Mouse (Mus musculus) forebrain, embryonic 11.5 days (tissue): ENCODE measurements at regions not wholly inside any gene's neighbourhood (a gene's known extent, or its start where the extent isn't known, plus 50 kb on each side); places are given as distances from the start of the nearest gene placed in this dataset.

Experiments used
- ATAC-seq: fragments of 200-750 bp; cut with Nextera tagmentation; replicated peaks from 2 replicates; pipeline ENCODE4 v1.8.0; 2017; ENCODE audit warnings: moderate TSS enrichment; ENCODE audit not compliant: low FRiP score
- DNase-seq: peaks from one replicate; pipeline ENCODE4 v3.0.0-alpha.2; 2017; ENCODE audit warnings: low spot score
- H3K27ac ChIP-seq: fragments of 300-500 bp; sonication (generic); 2 replicates; pipeline ENCODE4 v1.5.1; 2014; ENCODE audit warnings: low read depth, low read length
- H3K27me3 ChIP-seq: fragments of 300-500 bp; sonication (generic); 2 replicates; pipeline ENCODE4 v1.6.1; 2014; ENCODE audit warnings: mild to moderate bottlenecking, low read length, mixed read lengths; ENCODE audit not compliant: control insufficient read depth, insufficient read depth
- H3K36me3 ChIP-seq: fragments of 300-500 bp; sonication (generic); 2 replicates; pipeline ENCODE4 v1.6.1; 2014; ENCODE audit warnings: mild to moderate bottlenecking, low read length, moderate library complexity, mixed read lengths; ENCODE audit not compliant: control insufficient read depth, insufficient read depth
- H3K4me1 ChIP-seq: fragments of 300-500 bp; sonication (generic); replicated peaks from 2 replicates; pipeline ENCODE4 v1.6.1; 2014; ENCODE audit warnings: low read length, mixed read lengths; ENCODE audit not compliant: control insufficient read depth, insufficient read depth
- H3K4me2 ChIP-seq: fragments of 300-500 bp; sonication (generic); 2 replicates; pipeline ENCODE4 v1.6.1; 2014; ENCODE audit warnings: low read depth, mild to moderate bottlenecking, low read length, moderate library complexity, mixed read lengths; ENCODE audit not compliant: severe bottlenecking
- H3K4me3 ChIP-seq: fragments of 300-500 bp; sonication (generic); 2 replicates; pipeline ENCODE4 v1.5.1; 2014; ENCODE audit warnings: low read depth, low read length
- H3K9ac ChIP-seq: fragments of 300-500 bp; sonication (generic); 2 replicates; pipeline ENCODE4 v1.6.1; 2014; ENCODE audit warnings: low read length
- H3K9me3 ChIP-seq: fragments of 300-500 bp; sonication (generic); 2 replicates; pipeline ENCODE4 v1.6.1; 2016; ENCODE audit warnings: low read length, mixed read lengths; ENCODE audit not compliant: control insufficient read depth
- WGBS: fragments of 180-500 bp; shearing (Covaris S2); extraction: QIAGEN DNeasy Blood & Tissue Kit; methylation state at CpG from one replicate; pipeline ENCODE4 v1.1.7; 2014; 5-methylcytosine and 5-hydroxymethylcytosine counted together

DNA sequence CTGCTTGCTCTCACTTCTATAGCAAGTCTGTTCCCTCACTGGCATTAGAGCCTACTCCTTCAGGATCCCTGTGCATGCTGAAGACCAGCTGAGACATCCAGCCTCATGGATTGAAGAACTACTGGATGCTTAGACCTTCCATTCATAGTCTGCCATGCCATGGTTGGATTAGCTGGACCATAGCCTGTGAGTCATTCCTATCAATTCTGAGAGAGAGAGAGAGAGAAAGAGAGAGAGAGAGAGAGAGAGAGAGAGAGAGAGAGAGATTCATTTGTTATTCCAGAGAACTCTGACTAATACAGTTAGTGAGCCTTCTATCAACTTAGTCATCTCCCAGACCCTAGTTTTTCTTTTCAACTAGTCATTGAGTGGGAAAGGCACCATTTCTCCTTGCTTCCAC lies 99.0 kb upstream of the S1pr3 start:
- Histone ChIP-seq H3K36me3 (no peaks in the 10 kb centered on the region), H3K9ac (no peak overlapping the region), H3K27ac (no peak overlapping the region), H3K27me3 (no peaks in the 10 kb centered on the region), H3K9me3 (no peaks in the 10 kb centered on the region), H3K4me1 (peaks cover 8% of the 10 kb centered on the region), H3K4me3 (no peak overlapping the region), H3K4me2 (no peak overlapping the region)
- DNase-seq, result no peak
- no peak for ATAC-seq

DNA sequence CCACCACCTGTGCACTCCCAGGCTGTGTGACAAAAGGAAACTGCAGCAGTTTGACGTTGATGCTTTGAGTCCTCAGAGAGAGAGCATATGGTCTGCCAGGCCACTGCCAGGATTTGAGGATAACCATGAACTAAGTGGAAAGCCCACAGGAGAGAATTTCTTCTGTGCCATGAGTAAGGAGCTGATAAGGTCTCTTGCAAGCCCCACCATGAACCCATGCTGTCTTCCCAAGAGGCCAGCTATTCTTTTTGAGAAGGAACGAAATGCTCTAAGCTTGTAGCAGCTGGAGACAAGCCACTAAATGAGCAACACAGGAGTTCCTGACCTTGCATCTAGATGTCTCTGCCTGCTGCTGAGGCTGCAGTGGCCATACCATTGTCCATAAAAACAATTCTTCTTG lies 98.4 kb upstream of the S1pr3 start:
- H3K4me1 ChIP-seq, result peaks cover 8% of the 10 kb centered on the region
- H3K27ac ChIP-seq, result no peak overlapping the region
- ATAC-seq, result no peak
- H3K27me3 ChIP-seq, result no peaks in the 10 kb centered on the region
- no peak overlapping the region for H3K9ac ChIP-seq
- H3K4me3 ChIP-seq, result no peak overlapping the region
- 80% methylated on average over 2 of the region's 2 CpGs for WGBS
- H3K9me3 ChIP-seq, result no peaks in the 10 kb centered on the region
- H3K4me2 ChIP-seq, result no peak overlapping the region
- H3K36me3 ChIP-seq, result no peaks in the 10 kb centered on the region
- no peak for DNase-seq

- H3K27ac ChIP-seq, result no peak overlapping the region
- no peak overlapping the region for H3K9ac ChIP-seq
- H3K27me3 ChIP-seq, result no peaks in the 10 kb centered on the region
- DNase-seq (no peak), ATAC-seq (no peak)
- H3K4me1 ChIP-seq, result peaks cover 11% of the 10 kb centered on the region
- H3K4me2 ChIP-seq, result no peak overlapping the region
- no peaks in the 10 kb centered on the region for H3K9me3 ChIP-seq
- H3K4me3 ChIP-seq, result no peak overlapping the region
- no peaks in the 10 kb centered on the region for H3K36me3 ChIP-seq
- 61% methylated on average over 8 of the region's 8 CpGs for WGBS
Observed at GRCm38 (mm10) chr13:51311679-51312255, 96.7 kb upstream of the S1pr3 start.

GRCm38 (mm10) chr13:51313129-51313850 lies 95.1 kb upstream of the S1pr3 start:
- 0 out of 2 replicates have a peak, but pooled peaks cover 3% of the 10 kb centered on the region for H3K9me3 ChIP-seq
- DNase-seq, result no peak
- H3K4me2 ChIP-seq, result no peak overlapping the region
- peak overlapping the region; percentile 80; the same call in 1 of the 2 replicates for H3K27ac ChIP-seq
- peaks cover 11% of the 10 kb centered on the region for H3K4me1 ChIP-seq
- WGBS, result 54% methylated on average over 5 of the region's 5 CpGs
- no peaks in the 10 kb centered on the region for H3K36me3 ChIP-seq
- H3K27me3 ChIP-seq, result no peaks in the 10 kb centered on the region
- ATAC-seq, result peak; percentile 38; the same call in 1 of the 2 replicates
- H3K9ac ChIP-seq, result no peak overlapping the region
- no peak overlapping the region for H3K4me3 ChIP-seq

DNA sequence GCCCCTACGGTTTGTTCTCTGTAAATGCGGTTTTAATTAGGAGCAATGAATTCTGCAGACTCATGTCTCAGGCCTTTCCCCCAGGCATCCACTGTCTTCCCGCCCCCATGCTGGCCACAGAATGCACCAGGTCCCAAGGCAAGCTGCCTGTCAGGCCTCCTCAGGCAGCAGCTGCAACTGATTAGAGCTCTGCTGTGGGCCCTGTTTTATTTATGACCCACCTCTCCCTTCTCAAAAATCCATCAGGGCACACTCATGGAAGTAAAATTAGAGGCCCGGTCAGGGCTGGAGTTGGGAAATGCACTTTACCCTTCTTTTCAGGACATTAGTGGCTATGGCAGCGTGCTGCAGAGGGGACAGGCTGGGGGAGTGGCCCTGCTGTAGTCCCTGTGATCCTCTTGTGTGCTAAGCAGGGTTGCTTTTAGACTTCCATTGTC lies 93.9 kb upstream of the S1pr3 start:
- peaks cover 11% of the 10 kb centered on the region for H3K4me1 ChIP-seq
- WGBS, result 3% methylated on average over 5 of the region's 5 CpGs
- no peaks in the 10 kb centered on the region for H3K27me3 ChIP-seq
- H3K36me3 ChIP-seq, result no peaks in the 10 kb centered on the region
- no peak overlapping the region; the same call in 1 of the 2 replicates for H3K4me2 ChIP-seq
- ATAC-seq (peak; percentile 91), DNase-seq (peak; percentile 89)
- no peak overlapping the region for H3K4me3 ChIP-seq
- 0 out of 2 replicates have a peak, but pooled peaks cover 3% of the 10 kb centered on the region for H3K9me3 ChIP-seq
- H3K27ac ChIP-seq, result peak overlapping the region; percentile 80
- H3K9ac ChIP-seq, result peak overlapping the region; percentile 20; the same call in 1 of the 2 replicates

GRCm38 (mm10) chr13:51315008-51315778 lies 93.2 kb upstream of the S1pr3 start:
- H3K4me2 ChIP-seq, result no peak overlapping the region; the same call in 1 of the 2 replicates
- peaks cover 11% of the 10 kb centered on the region for H3K4me1 ChIP-seq
- no peaks in the 10 kb centered on the region for H3K27me3 ChIP-seq
- 35% methylated on average over 10 of the region's 10 CpGs for WGBS
- no peaks in the 10 kb centered on the region for H3K36me3 ChIP-seq
- peak overlapping the region; percentile 80 for H3K27ac ChIP-seq
- H3K4me3 ChIP-seq, result no peak overlapping the region
- 0 out of 2 replicates have a peak, but pooled peaks cover 3% of the 10 kb centered on the region for H3K9me3 ChIP-seq
- DNase-seq (no peak), ATAC-seq (peak; percentile 25; the same call in 1 of the 2 replicates)
- peak overlapping the region; percentile 20; the same call in 1 of the 2 replicates for H3K9ac ChIP-seq

DNA sequence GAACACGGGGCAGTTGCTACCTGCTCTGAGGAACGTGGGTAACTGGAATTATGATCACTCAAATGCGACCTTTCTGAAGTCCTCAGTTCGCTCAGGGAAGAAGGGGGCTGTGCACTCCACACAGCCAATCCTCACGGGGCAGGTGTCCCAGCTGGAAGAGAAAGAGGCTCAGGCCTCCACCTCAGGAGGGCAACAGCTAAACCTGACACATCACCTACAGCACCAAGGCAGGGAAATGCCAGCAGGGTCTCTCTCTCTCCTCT lies 92.7 kb upstream of the S1pr3 start:
- Histone ChIP-seq H3K4me1 (peaks cover 11% of the 10 kb centered on the region), H3K4me2 (no peak overlapping the region), H3K27me3 (no peaks in the 10 kb centered on the region), H3K9ac (no peak overlapping the region), H3K27ac (peak overlapping the region; percentile 80; the same call in 1 of the 2 replicates), H3K9me3 (0 out of 2 replicates have a peak, but pooled peaks cover 3% of the 10 kb centered on the region), H3K4me3 (no peak overlapping the region), H3K36me3 (no peaks in the 10 kb centered on the region)
- ATAC-seq (no peak), DNase-seq (no peak)
- WGBS, result 39% methylated on average over 5 of the region's 5 CpGs

- H3K4me3 ChIP-seq, result no peak overlapping the region
- ATAC-seq, result no peak
- no peaks in the 10 kb centered on the region for H3K9me3 ChIP-seq
- no peak overlapping the region for H3K27ac ChIP-seq
- no peak overlapping the region for H3K9ac ChIP-seq
- no peaks in the 10 kb centered on the region for H3K36me3 ChIP-seq
- DNase-seq, result no peak
- no peaks in the 10 kb centered on the region for H3K4me1 ChIP-seq
- H3K4me2 ChIP-seq, result no peak overlapping the region
- no peaks in the 10 kb centered on the region for H3K27me3 ChIP-seq
- WGBS, result 86% methylated on average over 7 of the region's 7 CpGs
Observed at GRCm38 (mm10) chr13:51323058-51323715, 85.3 kb upstream of the S1pr3 start.
